Mouse (Mus musculus): ENCODE results near the gene Slc17a6. TPM values are rescaled to one million over a fixed set of nuclear protein-coding genes. Genes with fewer than 3 reads are reported as not detected.

Slc17a6 gene
- not detected in 2 replicates for total RNA-seq (2014; fragmentation: Nextera tagmentation)
- total RNA-seq (2017): not detected in 2 replicates

- ATAC-seq (replicated peaks; ENCODE audit: low FRiP score, low TSS enrichment, poor library complexity, severe bottlenecking): peak; percentile 86
Observed at GRCm38 (mm10) chr7:51621694-51622145, at the start of gene Slc17a6. Gene Slc17a6 (plus strand): TSS chr7:51622006.

DNA sequence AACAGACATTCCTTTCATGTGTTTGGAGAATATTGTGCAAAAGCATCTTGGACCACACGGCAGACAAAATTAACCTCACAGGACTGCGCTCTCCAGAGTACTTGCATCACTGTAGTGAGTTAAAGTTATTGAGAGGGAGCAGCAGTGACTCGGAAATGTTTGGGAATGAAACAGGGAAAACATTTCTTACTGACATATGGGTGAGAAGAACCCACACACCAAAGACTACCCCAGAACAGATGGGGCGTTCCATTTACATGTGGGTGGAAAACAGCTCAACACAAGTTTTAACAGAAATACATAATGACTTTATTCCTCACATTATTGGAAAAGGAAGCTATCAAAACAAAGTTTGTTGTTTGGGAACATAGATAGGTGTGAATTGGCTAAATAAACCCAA is 21.8 kb upstream of the Slc17a6 start:
- no peak for ATAC-seq (replicated peaks; ENCODE audit: low FRiP score, low TSS enrichment, poor library complexity, severe bottlenecking)

DNA sequence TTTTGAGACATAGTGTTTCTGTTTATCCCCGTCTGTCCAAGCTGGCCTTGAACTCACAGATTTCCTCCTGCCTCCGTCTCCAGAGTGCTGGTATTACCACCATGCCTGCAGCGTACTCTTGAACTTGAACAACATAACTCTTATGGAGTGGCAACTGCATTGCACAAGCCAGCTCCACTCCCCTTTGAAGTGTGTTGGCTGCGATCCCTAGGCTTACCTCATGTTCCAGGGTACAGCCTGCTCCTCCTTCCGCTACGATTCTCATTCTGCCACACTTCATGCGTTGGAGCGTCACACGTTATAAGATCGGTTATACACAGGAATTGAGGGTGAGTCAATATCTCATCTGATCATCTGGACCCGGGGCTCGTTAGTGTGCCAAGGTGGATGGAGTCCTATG is 18.1 kb upstream of the Slc17a6 start:
- ATAC-seq (replicated peaks; ENCODE audit: low FRiP score, low TSS enrichment, poor library complexity, severe bottlenecking): no peak

GRCm38 (mm10) chr7:51614404-51614803 is 7.4 kb upstream of the Slc17a6 start:
- ATAC-seq (replicated peaks; ENCODE audit: low FRiP score, low TSS enrichment, poor library complexity, severe bottlenecking): no peak

DNA sequence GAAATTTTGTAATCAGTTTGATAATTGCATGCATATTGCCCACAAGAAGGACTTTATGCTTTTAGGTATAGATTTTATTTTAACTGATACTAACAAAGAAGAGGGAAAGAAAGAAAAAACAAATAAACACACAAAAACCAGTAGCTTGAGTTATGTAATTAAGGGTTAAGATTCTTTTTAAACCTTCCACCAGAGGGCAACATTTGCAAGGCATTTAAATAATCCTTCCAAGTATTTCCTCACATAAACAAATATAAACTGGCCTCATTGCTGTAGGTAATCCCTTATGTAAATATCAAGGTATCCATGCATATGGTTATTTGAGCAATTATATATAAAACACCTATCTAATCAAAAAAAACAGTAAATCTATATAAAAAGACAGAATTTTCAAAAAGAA is 3.9 kb upstream of the Slc17a6 start:
- ATAC-seq (replicated peaks; ENCODE audit: low FRiP score, low TSS enrichment, poor library complexity, severe bottlenecking): no peak

DNA sequence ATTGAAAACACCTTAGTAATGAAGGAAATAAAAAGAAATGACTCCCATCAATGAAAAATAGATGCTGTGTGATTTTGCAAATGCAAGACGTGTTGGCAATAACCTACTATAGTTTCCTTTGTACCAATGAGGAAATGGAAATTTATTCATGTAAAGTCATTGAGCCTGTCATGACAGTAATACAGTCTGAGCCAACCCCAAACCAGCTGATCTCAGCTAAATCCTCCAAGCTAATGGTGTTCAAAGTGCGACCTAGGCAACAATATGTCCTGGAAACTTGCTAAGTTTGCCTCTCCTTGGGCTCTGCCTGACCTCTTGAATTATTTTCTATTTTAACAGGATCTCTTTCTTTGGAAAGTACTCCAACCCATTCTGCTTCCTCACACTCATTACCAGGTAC is 3.4 kb upstream of the Slc17a6 start:
- no peak for ATAC-seq (replicated peaks; ENCODE audit: low FRiP score, low TSS enrichment, poor library complexity, severe bottlenecking)

DNA sequence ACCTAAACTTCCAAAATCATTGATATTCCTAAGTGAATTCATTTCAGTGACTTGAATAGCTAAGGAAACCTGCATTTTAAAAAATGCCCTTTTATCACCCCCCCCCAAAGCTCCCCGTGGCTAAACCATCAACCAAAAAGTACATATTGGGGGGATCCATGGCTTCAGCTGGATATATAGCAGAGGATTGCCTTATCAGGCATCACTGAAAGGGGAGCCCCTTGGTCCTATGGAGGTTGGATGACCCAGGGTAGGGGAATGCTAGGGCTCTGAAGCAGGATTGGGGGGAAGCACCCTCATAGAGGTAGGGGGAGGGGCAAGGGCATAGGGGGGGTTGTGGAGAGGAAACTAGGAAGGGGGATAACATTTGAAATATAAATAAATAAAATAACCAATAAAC is 1.8 kb upstream of the Slc17a6 start:
- ATAC-seq (replicated peaks; ENCODE audit: low FRiP score, low TSS enrichment, poor library complexity, severe bottlenecking): no peak

GRCm38 (mm10) chr7:51622196-51622595 is 390 bp downstream of the Slc17a6 start:
- no peak for ATAC-seq (replicated peaks; ENCODE audit: low FRiP score, low TSS enrichment, poor library complexity, severe bottlenecking)

DNA sequence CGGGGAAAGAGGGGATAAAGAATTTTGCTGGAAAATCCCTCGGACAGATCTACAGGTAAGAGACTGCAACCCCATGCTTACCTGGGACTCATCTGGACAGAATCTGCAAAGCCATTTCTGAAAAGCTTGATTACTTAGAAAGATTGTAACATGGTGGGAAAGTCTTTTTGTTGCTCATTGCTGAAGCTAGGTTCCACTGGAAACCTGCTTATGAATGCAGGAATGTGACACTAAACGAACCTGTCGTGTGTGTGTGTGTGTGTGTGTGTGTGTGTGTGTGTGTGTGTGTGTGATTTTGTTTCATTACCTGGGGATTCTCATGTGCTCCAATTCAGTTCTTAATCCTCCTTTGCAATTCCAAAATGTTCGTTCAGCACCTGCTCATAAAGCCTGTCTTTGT is 860 bp downstream of the Slc17a6 start:
- no peak for ATAC-seq (replicated peaks; ENCODE audit: low FRiP score, low TSS enrichment, poor library complexity, severe bottlenecking)

GRCm38 (mm10) chr7:51624336-51624897 is 2.6 kb downstream of the Slc17a6 start:
- no peak for ATAC-seq (replicated peaks; ENCODE audit: low FRiP score, low TSS enrichment, poor library complexity, severe bottlenecking)

DNA sequence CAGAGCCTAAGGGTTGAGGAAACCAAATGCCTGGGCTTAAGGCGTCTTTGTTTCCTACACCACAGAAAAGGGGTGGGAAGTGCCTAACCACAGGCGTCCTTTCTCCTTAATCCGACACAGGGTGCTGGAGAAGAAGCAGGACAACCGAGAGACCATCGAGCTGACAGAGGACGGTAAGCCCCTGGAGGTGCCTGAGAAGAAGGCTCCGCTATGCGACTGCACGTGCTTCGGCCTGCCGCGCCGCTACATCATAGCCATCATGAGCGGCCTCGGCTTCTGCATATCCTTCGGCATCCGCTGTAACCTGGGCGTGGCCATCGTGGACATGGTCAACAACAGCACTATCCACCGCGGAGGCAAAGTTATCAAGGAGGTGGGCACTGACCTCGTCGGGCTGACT is 3.4 kb downstream of the Slc17a6 start:
- no peak for ATAC-seq (replicated peaks; ENCODE audit: low FRiP score, low TSS enrichment, poor library complexity, severe bottlenecking)

- ATAC-seq (replicated peaks; ENCODE audit: low FRiP score, low TSS enrichment, poor library complexity, severe bottlenecking): no peak
Observed at GRCm38 (mm10) chr7:51625591-51626255, 3.9 kb downstream of the Slc17a6 start.

DNA sequence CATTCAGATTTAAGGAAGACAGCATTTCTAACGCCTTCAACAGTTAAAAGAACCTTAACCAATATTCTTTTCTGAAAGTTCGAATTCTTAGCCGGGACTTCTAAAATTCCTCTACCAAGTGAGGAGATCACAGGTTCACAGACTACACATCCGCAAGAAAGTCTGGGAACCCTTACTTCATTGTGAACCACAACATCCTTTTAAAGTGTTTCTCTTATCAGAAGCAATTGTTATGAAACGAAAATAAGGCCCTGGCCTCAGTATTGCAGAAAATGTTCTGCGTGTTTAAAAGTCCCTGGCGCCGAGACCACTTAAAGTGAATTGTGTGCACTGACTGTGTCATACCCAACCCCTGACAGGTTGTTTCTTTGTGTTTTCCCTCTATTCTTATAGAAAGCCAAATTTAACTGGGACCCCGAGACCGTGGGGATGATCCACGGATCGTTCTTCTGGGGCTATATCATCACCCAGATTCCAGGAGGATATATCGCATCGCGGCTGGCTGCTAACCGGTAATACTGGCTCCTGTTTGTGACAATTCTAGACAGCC is 4.7 kb downstream of the Slc17a6 start:
- ATAC-seq (replicated peaks; ENCODE audit: low FRiP score, low TSS enrichment, poor library complexity, severe bottlenecking): no peak

DNA sequence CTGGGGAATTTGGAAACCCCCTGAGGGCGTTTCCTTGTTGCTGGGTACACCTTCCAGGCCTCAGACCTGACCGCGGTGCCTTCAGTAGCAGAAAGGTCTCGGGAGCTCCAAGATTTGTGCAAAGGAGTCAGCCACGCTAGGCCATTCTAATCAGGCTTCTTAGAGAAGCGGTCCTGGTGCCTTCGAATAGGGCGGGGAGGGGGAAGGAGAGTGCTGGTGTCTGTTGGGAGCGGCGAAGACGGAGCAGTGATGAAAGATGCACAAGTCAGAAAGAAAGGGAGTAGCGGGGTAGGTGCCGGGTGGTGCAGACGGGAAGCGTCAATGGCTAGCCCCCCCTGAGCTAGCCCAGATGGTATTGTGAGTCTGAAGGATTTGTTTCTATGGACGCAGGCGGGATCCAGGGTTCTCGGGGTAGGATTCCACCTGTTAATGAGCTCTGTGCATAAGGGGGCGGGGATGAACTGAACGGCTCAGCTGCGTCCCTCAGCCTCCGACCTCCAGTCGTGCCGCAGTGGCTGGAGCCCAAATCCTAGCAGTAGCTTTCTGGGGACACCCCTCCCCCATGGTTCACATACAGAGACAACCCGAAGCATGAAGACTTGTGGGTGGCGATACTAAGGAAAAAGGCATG is 5.3 kb downstream of the Slc17a6 start:
- ATAC-seq (replicated peaks; ENCODE audit: low FRiP score, low TSS enrichment, poor library complexity, severe bottlenecking): no peak

DNA sequence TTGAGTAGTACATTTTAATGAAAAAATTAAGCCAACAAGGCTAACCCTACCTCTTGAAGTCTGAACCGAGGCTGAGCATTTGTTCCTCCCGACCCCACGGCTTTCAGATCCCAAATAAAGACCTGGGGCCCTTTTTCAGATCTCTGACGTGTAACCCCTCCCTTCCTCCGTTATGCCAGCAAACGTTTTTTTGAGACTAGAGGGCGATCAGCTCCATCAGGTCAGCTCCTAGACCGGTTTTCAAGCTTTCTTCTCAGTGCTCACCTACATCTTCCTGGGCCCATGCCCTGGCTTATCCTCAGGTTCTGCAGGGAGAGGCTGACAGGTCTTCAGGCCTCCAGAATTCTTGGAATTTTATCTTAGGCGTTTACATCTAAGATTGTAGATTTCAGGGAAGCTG is 5.9 kb downstream of the Slc17a6 start:
- no peak for ATAC-seq (replicated peaks; ENCODE audit: low FRiP score, low TSS enrichment, poor library complexity, severe bottlenecking)

DNA sequence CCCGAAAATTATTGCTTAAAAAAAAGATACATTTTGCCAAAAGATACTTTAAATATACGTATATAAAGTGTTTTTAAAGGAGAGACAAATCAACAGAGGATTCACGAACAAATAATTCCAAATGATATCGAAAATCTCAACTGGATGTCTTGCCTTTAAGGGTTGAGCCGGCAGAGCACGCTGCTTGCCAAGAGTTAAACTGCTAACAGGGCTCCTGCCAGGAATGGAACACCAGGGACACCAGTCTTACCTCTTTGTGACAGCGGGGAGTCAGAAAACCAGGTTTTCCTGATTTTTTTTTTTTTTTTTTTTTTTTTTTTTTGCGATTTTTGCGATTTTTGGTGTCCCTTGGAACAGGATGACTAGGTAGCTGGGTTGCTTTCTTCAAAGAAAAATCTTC is 6.5 kb downstream of the Slc17a6 start:
- no peak for ATAC-seq (replicated peaks; ENCODE audit: low FRiP score, low TSS enrichment, poor library complexity, severe bottlenecking)

DNA sequence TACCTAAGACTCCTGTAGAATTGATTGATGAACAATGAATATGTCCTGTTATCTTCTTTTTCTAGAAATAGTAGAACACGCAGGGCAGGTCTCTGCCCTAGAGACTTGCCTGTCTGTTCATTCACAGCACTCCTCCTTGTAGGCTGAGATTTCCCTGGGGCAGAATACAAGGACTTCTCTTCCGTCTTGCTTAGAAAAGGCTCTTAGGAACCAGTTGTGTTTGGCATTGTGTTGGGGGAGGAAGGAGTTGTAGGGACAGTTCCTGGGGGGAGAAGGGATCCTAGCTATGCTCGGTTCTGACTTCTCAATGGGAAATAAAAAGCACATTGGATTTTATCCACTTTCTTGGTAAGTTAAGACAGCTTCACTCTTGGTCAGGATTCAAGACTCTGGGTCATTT is 7.4 kb downstream of the Slc17a6 start:
- no peak for ATAC-seq (replicated peaks; ENCODE audit: low FRiP score, low TSS enrichment, poor library complexity, severe bottlenecking)

- no peak for ATAC-seq (replicated peaks; ENCODE audit: low FRiP score, low TSS enrichment, poor library complexity, severe bottlenecking)
Observed at GRCm38 (mm10) chr7:51631171-51631570, 9.4 kb downstream of the Slc17a6 start.

- ATAC-seq (replicated peaks; ENCODE audit: low FRiP score, low TSS enrichment, poor library complexity, severe bottlenecking): no peak
Observed at GRCm38 (mm10) chr7:51632543-51633229, 10.9 kb downstream of the Slc17a6 start.

DNA sequence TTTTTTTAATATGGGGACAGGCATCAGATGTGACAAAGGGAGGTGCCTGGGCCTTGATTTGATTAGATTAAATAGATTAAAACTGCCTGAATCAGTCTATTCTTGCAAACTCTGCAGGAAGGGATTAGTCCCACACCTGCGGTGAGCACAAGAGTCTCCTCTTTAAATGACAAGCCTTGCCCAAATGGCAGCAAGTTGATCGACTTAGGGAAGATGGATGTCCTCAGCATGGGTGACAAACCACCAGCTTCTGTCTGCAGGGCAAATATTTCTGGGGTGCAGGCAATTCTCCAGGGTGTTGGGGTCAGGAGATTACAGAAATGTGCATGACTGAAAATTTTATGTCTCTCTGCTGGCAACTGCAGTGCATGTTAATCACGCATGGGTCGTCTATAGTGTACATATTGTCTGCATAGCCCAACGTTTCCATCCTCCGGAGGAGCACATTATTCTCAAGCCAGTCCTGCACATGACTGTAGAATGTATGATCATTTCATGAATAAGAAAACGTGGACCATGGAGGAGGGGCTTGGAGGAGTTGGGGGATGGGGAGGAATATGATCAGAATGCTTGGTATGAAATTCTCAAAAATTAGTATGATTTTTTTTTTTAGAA is 11.5 kb downstream of the Slc17a6 start:
- no peak for ATAC-seq (replicated peaks; ENCODE audit: low FRiP score, low TSS enrichment, poor library complexity, severe bottlenecking)
